Mouse (Mus musculus): ENCODE results near the gene Lrrfip2.

Lrrfip2 gene

GRCm38 (mm10) chr9:111161213-111161612, 43.8 kb downstream of the Lrrfip2 start:
- no peak for DNase-seq (ENCODE audit: low read depth, low spot score)

- no peak for DNase-seq (ENCODE audit: low read depth, low spot score)
Measured at GRCm38 (mm10) chr9:111166612-111167011, 49.2 kb downstream of the Lrrfip2 start.

GRCm38 (mm10) chr9:111170430-111170829, 53.0 kb downstream of the Lrrfip2 start:
- DNase-seq (ENCODE audit: low read depth, low spot score): no peak

GRCm38 (mm10) chr9:111174071-111174470, 56.7 kb downstream of the Lrrfip2 start:
- DNase-seq (ENCODE audit: low read depth, low spot score): no peak

GRCm38 (mm10) chr9:111178971-111179370, 61.6 kb downstream of the Lrrfip2 start:
- DNase-seq (ENCODE audit: low read depth, low spot score): no peak

- DNase-seq (ENCODE audit: low read depth, low spot score): no peak
Measured at GRCm38 (mm10) chr9:111182176-111182575, 64.8 kb downstream of the Lrrfip2 start.

- no peak for DNase-seq (ENCODE audit: low read depth, low spot score)
Measured at GRCm38 (mm10) chr9:111184929-111185328, 67.5 kb downstream of the Lrrfip2 start.

- DNase-seq (ENCODE audit: low read depth, low spot score): no peak
Measured at GRCm38 (mm10) chr9:111186861-111187260, 69.5 kb downstream of the Lrrfip2 start.

- DNase-seq (ENCODE audit: low read depth, low spot score): no peak
Measured at GRCm38 (mm10) chr9:111188731-111189130, 71.3 kb downstream of the Lrrfip2 start.

- DNase-seq (ENCODE audit: low read depth, low spot score): no peak
Measured at GRCm38 (mm10) chr9:111193211-111193610, 75.8 kb downstream of the Lrrfip2 start.

- DNase-seq (ENCODE audit: low read depth, low spot score): no peak
Measured at GRCm38 (mm10) chr9:111197116-111197515, 79.7 kb downstream of the Lrrfip2 start.

- DNase-seq (ENCODE audit: low read depth, low spot score): no peak
Measured at GRCm38 (mm10) chr9:111197712-111198111, 80.3 kb downstream of the Lrrfip2 start.

- no peak for DNase-seq (ENCODE audit: low read depth, low spot score)
Measured at GRCm38 (mm10) chr9:111198332-111198731, 80.9 kb downstream of the Lrrfip2 start.

GRCm38 (mm10) chr9:111200208-111200607, 82.8 kb downstream of the Lrrfip2 start:
- DNase-seq (ENCODE audit: low read depth, low spot score): no peak

GRCm38 (mm10) chr9:111204601-111205375, 87.4 kb downstream of the Lrrfip2 start:
- no peak for DNase-seq (ENCODE audit: low read depth, low spot score)

- DNase-seq (ENCODE audit: low read depth, low spot score): no peak
Measured at GRCm38 (mm10) chr9:111207683-111208082, 90.3 kb downstream of the Lrrfip2 start.

- no peak for DNase-seq (ENCODE audit: low read depth, low spot score)
Measured at GRCm38 (mm10) chr9:111208185-111208584, 90.8 kb downstream of the Lrrfip2 start.

GRCm38 (mm10) chr9:111209158-111209699, 91.8 kb downstream of the Lrrfip2 start:
- DNase-seq (ENCODE audit: low read depth, low spot score): no peak

- no peak for DNase-seq (ENCODE audit: low read depth, low spot score)
Measured at GRCm38 (mm10) chr9:111210412-111210811, 93.0 kb downstream of the Lrrfip2 start.

- no peak for DNase-seq (ENCODE audit: low read depth, low spot score)
Measured at GRCm38 (mm10) chr9:111211122-111212041, 94.0 kb downstream of the Lrrfip2 start.

GRCm38 (mm10) chr9:111213501-111213900, 96.1 kb downstream of the Lrrfip2 start:
- DNase-seq (ENCODE audit: low read depth, low spot score): no peak

- no peak for DNase-seq (ENCODE audit: low read depth, low spot score)
Measured at GRCm38 (mm10) chr9:111216424-111216823, 99.0 kb downstream of the Lrrfip2 start.

All from retina, adult 2 months (tissue).